Mouse (Mus musculus) brain, adult 10 weeks (tissue): Measurements from ENCODE around the gene Cep152. TPM values are rescaled to one million over a fixed set of nuclear protein-coding genes. Genes with fewer than 3 reads are reported as not detected.

ENCODE experiments used
- polyA plus RNA-seq: library from polyadenylated mRNA; stranded (reverse); fragments of 350-450 nt; fragmentation: Illumina TruSeq; extraction: RNeasy Lipid Tissue Mini Kit (QIAGEN cat#74804); gene quantifications from one replicate; pipeline ENCODE4 v1.2.3, GENCODE M21; 2015; ENCODE audit warnings: low read depth, low replicate concordance

Cep152 gene
- 1.4 TPM for polyA plus RNA-seq

DNA sequence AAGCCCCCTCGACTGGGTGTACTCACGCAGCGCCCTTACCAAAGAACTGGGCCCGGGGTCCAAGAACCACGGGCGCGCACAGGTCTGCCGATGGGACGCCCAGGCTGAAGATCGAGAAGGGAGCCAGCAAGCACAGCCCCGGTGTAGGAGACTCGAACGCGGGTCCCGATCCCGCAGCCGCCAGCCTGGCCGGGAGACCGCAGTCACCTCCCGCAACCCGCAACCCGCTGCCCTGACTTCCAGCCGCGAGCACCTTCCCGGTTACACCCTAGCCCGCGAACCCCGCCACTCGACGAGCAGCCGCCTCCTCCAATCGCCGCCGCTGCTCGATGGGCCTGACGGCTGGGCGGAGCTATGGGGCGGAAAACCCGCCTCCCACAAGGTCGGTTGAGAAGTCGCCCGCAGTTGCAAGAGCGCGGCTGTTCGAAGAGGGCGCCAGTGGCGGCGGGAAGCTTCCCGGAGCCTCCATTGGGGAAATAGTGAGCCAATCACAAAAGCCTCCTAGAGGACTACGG lies at the start of gene Cep152:
TSS of gene Cep152 (minus strand) at position 277 of the 515 bp plus-strand sequence.

DNA sequence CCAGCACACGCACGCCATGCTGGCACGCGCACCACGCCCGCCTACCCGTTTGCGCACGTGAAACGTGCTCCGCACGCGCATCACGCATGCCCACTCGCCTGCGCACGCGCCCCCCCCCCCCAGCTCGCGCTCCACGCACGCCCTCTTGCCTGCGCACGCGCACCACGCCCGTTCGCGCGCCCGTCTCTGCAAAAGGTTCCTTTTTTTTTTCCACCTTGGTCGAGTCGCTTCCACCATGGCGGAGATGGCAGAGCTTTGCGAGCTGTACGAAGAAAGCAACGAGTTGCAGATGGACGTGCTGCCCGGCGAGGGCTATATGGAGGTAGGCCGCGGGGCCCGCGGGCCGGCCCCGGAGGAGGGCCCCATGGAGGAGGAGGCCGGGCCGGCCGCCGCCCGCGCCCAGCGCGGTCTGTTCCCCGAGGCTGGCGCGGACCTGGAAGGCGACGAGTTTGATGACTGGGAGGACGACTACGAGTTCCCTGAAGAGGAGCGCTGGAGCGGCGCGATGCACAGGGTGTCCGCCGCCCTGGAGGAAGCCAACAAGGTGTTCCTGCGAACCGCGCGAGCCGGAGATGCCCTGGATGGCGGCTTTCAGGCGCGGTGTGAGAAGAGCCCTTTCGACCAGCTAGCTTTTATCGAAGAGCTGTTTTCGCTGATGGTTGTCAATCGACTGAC lies 48.2 kb upstream of the Cep152 start, which contains the start of gene Eid1:
TSS of gene Eid1 (plus strand) at position 139 of the 675 bp plus-strand sequence.

Other genes starting within 250 kb of the Cep152 start
- not detected for gene Gm9913, start 120.0 kb downstream of the Cep152 start, polyA plus RNA-seq
- 2.2 TPM for gene Fbn1, start 117.1 kb downstream of the Cep152 start, polyA plus RNA-seq
- gene Eid1, start 48.0 kb upstream of the Cep152 start, polyA plus RNA-seq: 294 TPM
- gene Shc4, start 99.0 kb upstream of the Cep152 start, polyA plus RNA-seq: 5.4 TPM
- gene Secisbp2l, start 157.8 kb upstream of the Cep152 start, polyA plus RNA-seq: 66.2 TPM
- 27.1 TPM for gene Galk2, start 234.0 kb upstream of the Cep152 start, polyA plus RNA-seq
- gene Cops2, start 234.0 kb upstream of the Cep152 start, polyA plus RNA-seq: 132 TPM